Mouse (Mus musculus): ENCODE data around the gene Abr.

Abr gene

DNA sequence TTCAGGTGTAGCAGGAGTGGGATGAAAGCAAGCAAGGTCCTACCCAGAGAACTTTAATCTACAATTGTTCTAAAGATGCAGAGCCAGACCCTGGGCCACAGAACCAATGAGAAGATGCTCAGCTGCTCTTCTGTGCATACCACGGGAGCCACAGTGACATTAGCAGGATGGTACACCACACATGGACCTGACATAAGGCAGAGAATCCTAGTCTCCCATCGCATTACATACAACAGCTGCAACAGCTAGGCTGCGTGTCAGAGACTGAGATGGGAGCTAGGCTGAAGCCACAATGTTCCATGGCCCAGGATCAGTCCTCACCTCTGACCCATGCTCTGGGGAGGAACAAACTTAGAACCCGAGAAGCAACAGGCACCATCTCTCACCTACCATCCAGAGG, 104.0 kb downstream of the Abr start:
- DNase-seq (ENCODE audit: low spot score), result no peak

DNA sequence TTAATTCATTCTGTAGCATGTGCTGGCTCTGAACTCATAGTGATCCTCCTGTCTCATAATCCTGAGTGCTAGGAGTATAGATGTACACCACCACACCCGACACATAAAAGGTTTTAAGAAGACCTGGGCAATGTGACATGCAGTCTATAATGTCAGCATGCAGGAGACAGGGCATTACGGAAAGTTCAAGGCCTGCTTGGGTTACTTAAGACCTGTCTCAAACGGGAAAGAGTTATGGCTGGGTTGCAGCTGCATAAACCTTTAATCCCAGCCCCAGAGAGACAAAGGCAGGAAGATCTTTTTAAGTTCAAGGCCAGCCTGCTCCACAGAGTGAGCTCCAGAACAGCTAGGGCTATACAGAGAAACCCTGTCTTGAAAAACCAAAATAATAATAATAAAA, 105.2 kb downstream of the Abr start:
- no peak for DNase-seq (ENCODE audit: low spot score)

DNA sequence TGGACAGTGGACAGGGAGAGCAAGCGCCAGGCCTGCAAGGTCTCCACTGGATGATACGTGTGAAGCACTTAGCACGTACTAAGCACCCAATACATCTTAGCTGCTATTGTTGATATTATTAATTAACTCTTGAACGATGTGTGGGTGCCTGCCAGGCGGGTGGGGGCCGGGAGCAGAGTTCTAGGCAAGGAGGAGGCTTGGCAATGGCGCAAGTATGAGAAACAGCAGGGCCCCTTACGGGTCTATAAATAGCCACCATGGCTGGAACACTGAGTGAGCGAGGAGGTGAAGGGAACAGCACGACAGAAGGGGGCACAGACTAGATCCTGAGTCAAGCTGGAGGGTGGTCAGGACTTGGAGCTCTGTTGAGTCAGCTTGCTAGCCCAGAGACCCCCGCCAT, 107.0 kb downstream of the Abr start:
- no peak for DNase-seq (ENCODE audit: low spot score)

DNA sequence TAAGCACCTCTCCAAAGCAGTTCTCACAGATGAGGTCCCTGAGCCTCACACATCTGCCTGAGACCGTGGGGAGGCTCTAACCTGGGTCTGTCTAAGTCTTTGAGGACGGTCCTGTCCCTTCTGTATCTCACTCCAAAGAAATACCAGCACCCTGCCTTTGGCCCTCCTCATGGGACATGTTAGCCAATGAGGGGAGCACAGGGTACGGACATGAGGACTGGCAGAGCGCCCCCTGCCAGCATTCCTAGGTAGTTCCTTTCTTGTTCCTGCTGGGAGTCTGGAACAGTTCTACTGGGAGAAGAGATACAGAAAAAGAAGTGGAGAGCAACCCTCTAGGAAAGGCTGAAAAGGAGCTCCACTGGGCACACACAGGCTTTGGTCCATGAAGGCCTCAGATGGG, 111.1 kb downstream of the Abr start:
- no peak for DNase-seq (ENCODE audit: low spot score)

DNA sequence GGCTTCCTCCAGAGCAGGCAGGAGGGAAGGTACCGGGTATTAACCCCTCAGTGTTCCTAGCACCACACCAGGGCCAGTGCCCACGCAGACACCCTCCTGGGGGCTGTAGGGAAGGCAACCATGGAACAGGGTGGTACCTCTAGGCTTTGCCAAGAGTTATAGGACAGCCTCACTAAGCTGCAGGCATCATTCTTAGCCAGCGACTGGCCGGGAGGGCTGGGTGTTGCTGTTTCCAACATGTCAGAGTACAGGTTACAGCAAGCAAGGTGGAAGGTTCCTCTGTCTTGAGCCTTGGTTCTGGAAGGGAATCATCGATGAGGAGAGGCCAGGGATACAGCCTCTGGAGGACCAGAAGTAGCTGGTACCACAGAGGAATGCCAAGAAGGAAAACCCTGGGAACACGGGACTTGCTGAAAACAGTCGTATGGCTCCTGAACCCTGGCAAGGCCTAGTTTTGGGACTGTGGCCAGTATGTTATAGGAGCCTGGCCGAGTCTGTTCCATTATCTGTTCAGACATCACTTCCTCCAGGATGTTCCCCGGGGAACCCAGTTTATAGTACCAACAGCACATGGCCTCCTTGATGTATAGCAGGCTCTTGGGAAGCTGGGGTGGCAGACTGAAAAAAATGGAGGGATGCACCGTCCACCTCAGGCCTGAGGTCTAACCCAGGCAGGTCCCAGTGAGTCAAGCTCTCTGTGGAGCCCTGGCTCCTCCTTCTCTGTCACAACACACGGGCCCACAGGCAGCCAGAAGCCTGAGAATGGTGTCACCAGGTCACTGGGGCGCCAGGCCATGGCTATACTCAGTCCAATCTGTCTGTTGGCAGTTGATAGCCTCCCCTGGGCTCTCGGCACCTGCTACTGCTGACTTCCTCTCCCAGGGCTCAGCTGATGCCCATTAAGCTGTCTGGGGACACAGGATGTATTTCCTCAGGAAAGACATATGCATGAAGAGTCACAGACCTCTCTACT, 112.1 kb downstream of the Abr start:
- no peak for DNase-seq (ENCODE audit: low spot score)

DNA sequence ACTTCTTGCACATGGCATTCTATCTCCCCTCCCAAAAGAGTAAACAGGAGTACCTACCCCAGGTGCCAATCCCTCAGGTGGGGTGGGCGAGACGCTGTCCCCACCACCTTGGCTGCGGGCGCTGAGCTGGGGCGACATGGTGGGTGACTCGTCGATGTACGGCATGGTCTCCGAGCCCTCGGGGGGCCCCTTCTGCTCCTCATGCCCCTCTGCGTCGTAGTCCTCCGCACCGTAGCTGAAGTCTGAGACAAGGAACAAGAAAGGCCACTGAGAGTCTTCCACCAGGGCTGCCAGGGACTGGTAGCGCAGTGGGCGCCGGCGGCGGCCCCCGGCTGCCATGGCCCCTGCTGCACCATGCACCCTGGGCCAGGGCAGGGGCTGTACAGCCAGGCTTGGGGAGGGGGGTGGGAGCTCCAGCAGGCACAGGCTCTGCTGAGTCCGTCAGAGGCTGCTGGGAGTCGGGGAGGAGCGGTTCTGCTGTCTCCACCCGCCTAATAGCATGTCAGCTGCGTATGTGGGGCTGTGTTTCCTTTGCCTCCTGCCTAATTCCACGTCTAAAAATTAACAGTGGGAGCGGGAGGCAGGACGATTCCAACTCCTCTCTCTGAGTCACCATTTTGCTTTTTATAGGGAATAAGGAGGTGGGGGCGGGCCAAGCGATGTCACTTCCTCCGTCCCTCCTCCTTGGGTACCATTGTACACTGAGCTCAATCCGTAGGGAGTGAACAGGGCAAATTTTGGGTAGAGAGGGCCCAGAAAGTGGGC, 113.1 kb downstream of the Abr start:
- DNase-seq (ENCODE audit: low spot score), result no peak

DNA sequence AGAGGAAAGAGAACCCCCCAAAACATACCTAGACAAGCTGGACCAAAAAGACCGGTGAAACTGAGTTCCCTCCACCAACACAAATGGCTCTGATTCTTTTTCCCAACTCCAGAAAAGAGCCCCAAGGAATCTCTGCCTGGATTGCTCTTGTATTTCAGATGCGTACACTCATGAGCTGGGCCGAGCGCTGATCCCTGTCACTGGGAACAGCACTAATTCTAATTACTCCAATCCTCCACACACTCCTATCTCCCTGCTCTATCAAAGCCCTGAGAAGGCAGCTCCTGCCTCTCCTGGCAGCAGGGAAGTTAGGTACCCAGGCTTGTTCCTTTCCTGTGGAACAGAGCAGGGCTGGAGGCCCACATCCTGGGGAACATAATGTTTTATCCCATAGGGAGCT, 114.0 kb downstream of the Abr start:
- DNase-seq (ENCODE audit: low spot score), result no peak

DNA sequence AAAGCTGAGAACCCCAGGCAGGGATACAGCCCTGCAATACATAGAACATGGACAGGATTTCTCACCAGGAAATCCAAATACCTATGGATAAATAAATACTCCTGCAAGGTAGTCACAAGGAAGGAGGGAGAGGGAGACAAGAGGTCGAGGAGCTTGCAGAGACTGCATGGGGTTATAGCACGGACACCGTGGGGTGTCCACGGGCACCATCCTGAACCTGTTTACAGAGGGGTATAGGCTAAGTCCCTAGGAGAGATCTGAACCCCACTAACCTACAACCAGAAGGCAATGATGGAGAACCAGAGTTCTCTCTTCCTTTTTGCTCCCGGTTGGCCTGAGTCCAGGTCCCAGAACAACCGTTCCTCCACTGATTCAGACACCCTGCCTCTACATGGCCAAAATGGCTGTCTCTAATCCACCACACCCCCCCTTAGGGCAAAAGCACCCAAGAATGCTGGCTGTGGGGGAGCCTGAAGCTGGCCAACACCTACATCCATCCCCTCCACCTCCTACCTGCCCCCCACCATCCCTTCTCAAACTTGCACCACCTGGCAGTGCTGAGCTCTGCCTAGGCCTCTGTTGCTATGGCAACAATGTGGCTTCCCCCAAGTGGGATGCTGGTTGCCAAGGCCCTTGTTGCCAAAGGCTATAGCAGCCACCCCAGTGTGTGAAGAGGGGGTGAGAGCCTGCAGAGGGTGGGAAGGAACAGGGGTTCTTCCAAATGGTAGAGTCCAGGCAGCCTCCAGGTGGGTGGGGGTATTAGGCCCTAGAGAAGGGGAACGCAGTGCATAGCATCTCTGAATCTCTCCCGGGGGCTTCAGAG, 114.6 kb downstream of the Abr start:
- DNase-seq (ENCODE audit: low spot score), result no peak

DNA sequence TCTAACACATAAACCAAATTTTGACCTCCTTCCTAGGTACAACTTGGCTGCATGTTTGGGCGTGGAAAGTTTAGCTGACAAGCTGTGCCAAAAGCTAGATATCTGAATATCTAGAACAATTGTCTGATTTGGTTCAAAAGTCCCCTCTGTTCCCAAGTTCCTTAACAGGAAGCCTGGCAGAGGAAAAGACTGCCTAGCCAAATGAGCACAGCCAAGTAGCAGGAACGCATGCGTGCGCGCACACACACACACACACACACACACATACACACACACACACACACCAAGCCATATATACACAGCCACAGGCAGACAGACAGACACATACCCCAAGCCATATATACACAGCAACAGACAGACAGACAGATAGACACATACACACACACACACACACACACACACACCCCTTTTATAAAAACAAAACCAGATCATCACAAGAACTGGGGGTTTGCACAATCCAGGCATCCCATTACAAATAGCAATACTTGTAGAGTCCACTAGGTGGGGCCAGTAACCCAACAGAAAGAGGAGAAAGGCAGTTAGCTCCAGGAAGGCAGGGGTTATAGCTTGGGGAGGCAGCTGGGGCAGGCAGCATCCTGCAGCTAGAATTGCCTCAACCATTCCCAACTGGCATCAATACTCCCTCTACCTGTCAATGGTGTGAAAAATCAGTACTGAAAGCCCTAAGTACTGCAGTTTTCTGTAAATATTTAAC, 115.4 kb downstream of the Abr start:
- peak; percentile 52 for DNase-seq (ENCODE audit: low spot score)

DNA sequence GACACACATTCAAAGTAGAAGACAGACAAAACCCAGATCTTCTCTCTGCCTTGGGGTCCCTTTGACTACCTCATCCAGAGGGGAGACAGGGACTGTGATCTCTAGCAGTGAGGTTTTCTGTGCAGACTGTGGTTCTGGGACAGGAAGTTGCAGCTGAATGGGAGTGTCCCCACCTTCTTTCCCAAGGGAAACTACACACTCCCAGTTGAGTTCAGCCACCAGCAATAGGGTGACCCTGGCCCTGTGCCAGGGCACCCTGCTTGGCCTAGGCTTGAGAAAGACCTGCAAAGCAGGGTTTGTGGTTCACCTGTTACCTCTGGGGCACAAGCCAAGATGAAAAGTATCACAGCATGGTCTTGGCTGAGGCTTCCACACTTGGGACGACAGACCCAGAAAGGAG, 117.0 kb downstream of the Abr start:
- DNase-seq (ENCODE audit: low spot score), result no peak

DNA sequence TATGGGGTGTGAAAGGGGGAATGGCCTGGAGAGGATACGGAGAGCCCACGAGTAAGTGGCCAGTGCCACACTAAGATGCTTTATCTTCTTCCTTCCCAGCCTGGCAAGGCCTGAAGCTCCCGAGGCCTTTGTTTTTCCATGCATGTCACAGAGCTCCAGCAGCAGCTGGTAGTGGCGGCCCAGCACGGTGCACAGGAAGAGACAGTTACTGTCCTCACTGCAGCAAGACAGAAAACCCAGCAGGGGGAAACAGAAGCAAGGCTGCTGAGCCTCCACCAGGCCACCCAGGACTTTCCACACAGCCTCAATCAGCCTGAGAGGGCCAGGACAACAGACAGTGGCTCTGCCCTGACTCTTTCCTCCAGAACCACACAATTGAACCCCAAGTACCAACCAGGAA, 118.1 kb downstream of the Abr start:
- DNase-seq (ENCODE audit: low spot score), result no peak

DNA sequence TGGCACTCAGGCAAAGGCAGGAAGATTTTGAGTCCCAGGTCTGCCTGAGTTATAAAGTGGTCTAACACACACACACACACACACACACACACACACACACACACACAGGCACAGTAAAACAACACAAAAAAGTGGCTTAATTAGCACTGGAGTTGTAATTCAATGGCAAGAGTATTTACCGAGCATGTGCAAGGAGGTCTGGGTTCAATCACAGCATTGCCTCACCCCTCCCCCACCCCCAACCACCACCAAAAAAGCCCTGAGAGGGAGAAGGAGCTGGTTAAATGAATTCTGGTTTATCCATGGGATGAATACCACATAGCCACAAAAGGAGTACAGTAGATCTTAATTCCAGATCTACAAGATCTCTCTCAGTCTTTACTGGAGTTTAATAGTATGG, 122.1 kb downstream of the Abr start:
- no peak for DNase-seq (ENCODE audit: low spot score)

DNA sequence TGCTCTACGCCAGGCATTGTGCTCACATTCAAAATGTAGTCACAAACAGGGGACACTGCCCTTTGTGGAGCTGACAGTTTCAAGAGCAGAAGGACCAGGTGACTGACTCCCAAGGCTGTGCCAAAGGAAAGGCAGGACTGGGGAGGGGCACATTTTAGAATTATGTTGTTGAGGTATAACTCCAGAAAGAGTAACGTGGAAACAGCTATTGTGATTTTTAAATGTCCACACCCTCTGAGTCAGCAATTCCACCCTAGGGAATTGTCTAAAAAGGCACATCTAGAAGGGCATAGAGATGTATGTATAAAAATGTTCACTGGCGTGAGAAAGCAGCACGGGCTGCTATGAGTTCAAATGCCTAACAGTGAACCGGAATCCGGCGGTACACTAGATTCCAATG, 122.5 kb downstream of the Abr start:
- no peak for DNase-seq (ENCODE audit: low spot score)

DNA sequence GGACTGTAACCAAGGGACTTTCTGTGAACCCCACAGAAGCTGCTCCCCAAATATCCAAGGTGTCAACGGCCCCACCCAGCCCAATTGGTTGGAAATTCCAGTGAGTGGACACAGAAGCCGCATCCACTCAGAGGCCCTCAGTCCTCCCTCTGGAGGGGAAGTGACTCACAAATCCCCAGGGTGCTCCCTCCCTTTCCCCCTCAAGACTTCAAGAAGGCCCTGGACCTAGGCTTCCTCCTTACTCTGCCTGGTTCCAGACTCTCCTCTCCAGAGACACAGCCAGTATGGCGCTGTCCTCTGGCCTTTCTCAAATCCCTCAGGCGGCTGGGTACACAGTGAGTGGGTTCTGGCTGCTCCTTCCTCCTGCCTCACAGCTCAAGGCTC, 124.4 kb downstream of the Abr start:
- DNase-seq (ENCODE audit: low spot score), result no peak

DNA sequence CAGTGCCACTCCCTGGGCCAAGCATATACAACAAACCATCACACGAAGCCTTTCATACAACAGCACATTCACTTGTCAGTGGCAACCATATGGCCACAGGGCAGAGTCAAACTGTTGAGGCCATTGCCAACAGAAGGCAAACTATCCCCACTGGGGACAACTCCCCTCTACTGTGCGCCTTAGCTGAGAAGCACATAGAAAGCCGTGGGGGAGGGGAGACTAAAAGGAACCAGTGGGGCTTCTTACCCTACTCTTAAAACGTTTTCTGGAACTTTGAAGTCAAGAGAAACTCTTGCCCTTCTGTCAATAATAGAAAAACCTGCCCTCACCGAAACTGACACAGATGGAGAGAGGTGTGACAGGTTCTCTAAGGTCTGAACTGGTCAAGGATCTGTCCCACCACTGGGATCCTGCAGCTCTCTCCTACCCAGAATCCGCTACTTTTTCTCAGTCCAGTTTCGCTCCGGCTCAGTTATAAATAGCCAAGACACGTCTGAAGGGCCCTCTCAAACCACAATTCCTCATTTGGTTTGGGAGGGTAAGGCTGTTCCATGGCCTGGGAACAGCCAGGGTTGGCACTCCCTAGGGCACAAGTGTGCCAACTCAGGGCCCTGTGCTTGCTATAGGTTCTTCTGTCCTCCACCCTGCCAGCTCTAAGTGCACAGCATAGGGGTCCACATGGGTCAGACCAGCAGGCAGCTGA, 124.9 kb downstream of the Abr start:
- DNase-seq (ENCODE audit: low spot score), result no peak

DNA sequence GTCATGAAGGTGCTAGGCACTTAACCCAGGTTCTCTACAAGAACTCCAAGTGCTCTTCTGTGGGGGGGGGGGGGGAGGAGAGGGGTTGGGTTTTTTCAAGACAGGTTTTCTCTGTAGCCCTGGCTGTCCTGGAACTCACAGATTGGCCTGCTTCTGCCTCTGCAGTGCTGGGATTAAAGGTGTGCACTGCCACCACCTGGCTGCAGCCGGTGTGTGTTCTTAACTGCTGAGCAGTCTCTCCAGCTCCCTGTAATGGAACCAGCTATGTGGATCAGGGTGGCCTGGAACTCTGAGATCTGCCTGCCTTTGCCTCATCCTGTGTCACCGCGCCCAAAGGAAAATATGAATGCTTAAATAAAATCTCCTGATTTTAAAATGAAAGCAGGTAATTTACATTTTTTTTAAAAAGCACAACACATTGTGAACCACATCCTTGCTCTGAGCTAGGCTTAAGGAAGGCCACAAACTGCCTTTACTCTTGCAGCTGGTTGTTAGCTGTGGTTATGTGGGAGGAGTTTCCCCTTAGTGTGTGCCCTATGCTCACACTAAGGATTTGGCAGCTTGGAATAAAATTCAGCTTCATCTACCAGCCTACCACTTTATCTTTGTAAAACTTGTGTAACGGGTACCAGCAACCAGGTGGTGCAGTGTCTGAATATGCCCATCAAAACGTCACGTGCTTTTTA, 125.9 kb downstream of the Abr start:
- DNase-seq (ENCODE audit: low spot score), result peak; percentile 73

DNA sequence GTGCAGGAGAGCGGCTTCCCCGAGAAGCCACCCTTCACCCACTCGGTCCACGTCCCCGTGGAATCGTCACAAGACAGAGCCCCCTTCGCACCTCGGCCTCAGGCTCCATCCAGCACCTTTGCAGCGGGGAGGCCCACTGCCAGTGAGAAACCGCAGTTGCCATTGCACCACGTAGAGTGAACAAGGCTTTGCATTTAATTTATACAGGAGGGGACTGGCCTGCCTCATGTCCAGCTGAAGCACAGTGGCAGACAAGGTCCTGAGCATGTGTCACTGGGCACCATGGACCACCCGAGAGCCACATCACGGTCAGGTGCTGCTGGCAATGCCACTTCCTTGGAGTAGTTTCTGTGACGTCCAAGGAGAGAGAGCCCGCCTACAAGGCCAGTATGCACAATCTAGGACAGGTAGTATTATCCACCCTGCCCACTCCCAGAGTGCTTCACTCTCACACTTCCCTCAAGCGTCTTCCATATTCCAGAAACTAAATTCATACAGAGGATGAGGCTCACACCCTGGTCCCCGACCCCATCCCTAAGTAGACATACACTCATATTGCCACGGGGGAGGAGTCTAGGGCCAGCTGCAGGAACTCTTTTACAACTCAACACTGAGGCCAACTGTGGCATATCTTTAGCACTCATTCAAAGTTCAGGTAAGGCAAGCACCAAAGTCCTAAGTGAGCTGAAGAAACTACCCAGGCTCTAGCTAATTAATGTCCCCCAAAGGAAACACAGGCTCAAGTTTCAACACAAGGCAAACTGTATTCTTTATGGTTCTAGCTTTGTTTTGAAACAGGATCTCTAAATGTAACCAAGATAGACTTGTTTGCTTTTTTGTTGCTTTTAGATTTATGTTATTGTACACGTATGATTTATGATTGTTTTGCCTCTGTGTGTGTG, 126.7 kb downstream of the Abr start:
- DNase-seq (ENCODE audit: low spot score), result peak; percentile 12

DNA sequence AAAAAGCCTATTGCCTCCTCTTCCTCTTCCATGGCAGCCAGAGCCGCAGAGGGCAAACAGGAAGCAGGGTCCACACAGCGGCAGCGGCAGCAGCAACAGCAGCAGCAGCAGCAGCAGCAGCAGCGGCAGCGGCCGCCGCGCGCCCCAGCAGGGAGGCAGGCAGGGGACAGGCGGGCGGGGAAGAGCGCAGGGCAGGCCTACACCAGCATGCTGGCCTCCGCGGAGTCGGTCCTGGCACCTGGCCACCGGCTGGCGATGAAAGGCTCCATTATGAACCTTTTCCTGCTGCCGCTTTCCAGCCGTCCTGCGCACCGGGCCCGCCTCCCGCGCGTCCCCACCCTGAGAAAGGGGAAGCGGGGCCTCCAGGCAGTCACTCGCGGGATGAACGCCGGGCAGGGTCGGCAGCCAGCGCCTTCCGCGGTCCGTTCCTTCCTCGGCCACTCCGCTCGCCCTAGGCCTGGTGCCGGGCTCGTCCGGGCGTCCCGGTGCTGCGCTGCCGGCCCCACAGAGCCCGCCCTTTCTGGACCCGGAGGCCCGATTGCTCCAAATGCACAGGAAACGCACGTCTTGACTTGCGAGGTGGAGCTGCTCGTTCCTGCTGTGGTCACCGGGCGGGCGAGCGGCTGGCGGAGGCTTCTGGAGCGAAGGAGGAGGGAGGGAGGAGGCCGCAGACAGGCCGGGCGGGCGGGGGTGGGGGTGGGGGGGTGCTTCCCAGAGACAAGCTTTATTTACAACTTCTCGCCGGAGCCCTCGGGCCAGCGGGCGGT, 127.6 kb downstream of the Abr start:
- peak; percentile 68 for DNase-seq (ENCODE audit: low spot score)

DNA sequence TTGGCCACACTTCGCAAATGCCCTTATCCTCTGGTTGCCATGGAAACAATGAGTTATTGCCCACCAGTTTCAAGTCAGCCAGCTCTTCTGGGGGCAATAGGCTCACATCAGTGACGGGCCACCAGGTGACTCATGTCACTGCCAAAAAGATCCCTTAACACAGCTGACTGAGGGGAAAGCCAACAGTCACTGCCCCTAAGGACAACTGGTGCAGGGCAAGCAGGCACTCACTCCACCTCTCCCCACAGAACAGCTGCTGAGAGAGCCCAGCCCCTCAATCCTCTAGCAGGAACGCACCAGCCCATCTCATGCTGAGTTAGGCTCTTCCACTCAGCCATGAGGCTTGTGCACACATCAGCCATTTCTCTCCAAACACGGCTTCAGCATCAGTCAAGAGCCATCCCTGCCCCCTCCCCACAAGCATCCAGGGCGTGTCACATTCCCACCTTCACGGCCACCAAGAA, 128.3 kb downstream of the Abr start:
- no peak for DNase-seq (ENCODE audit: low spot score)

All from T-cell, adult 2 months (primary cell).